Mouse (Mus musculus) erythroblast, embryonic 14.5 days (primary cell): Measurements from ENCODE around the gene Iffo1.

Experiments
- GATA1 ChIP-seq: IDR thresholded peaks from 2 replicates; pipeline ENCODE4 v1.6.1; 2012; ENCODE audit warnings: low read length, inconsistent platforms, mixed read lengths
- TAL1 ChIP-seq: IDR thresholded peaks from 3 replicates; pipeline ENCODE4 v1.6.1; 2012; ENCODE audit warnings: low read length, inconsistent platforms, mixed read lengths

GRCm38 (mm10) chr6:125191332-125192015, 46.4 kb downstream of the Iffo1 start, which contains the start of the genes Ncapd2 and Mrpl51:
- TF ChIP-seq TAL1 (no peak), GATA1 (no peak)
